Mouse (Mus musculus): ENCODE measurements around the gene Slc44a4.
"Not testable (repeated sequence)": the region's sequence is repeated elsewhere in the genome, so short reads cannot be mapped to it uniquely, and the experiment has no call there.

GRCm38 (mm10) chr17:34900826-34901225 lies 13.4 kb upstream of the Slc44a4 start:
- not testable (repeated sequence) for TF ChIP-seq CTCF (IDR thresholded peaks at IDR 0.05; ENCODE audit: borderline replicate concordance, control insufficient read depth, extremely low read depth, insufficient read depth, low read length, poor library complexity); POLR2A (IDR thresholded peaks at IDR 0.05; ENCODE audit: control insufficient read depth, extremely low read depth, insufficient read depth, low read length, poor library complexity)
